Mouse (Mus musculus) stomach, embryonic 14.5 days (tissue): ENCODE results near the gene Rwdd4a. TPM values are rescaled to one million over a fixed set of nuclear protein-coding genes. Genes with fewer than 3 reads are reported as not detected.

Source experiments
- ATAC-seq: fragments of 200-750 bp; cut with Nextera tagmentation; 2 replicates; pipeline ENCODE4 v1.8.0; 2017; ENCODE audit warnings: low read depth, moderate TSS enrichment; ENCODE audit not compliant: insufficient number of reproducible peaks, insufficient read depth, low FRiP score
- H3K27ac ChIP-seq: fragments of 300-500 bp; sonication (generic); 2 replicates; pipeline ENCODE4 v1.5.1; 2014; ENCODE audit warnings: mild to moderate bottlenecking, low read length, moderate library complexity, mixed read lengths
- H3K27me3 ChIP-seq: fragments of 300-500 bp; sonication (generic); 2 replicates; pipeline ENCODE4 v1.6.1; 2014; ENCODE audit warnings: low read length, control low read depth, mixed read lengths; ENCODE audit not compliant: control insufficient read depth, insufficient read depth
- H3K36me3 ChIP-seq: fragments of 300-500 bp; sonication (generic); 2 replicates; pipeline ENCODE4 v1.6.1; 2014; ENCODE audit warnings: mild to moderate bottlenecking, control low read depth, low read length, moderate library complexity, mixed read lengths; ENCODE audit not compliant: control insufficient read depth, insufficient read depth
- H3K4me1 ChIP-seq: fragments of 300-500 bp; sonication (generic); 2 replicates; pipeline ENCODE4 v1.6.1; 2014; ENCODE audit warnings: low read length, control low read depth, mixed read lengths; ENCODE audit not compliant: control insufficient read depth, insufficient read depth
- H3K4me2 ChIP-seq: fragments of 300-500 bp; sonication (generic); replicated peaks from 2 replicates; pipeline ENCODE4 v1.6.1; 2014; ENCODE audit warnings: low read depth, low read length, control low read depth
- H3K4me3 ChIP-seq: fragments of 300-500 bp; sonication (generic); 2 replicates; pipeline ENCODE4 v1.5.1; 2014; ENCODE audit warnings: low read depth, low read length, control low read depth
- H3K9ac ChIP-seq: fragments of 300-500 bp; sonication (generic); replicated peaks from 2 replicates; pipeline ENCODE4 v1.6.1; 2014; ENCODE audit warnings: low read depth, mild to moderate bottlenecking, control low read depth, low read length, moderate library complexity, mixed read lengths
- H3K9me3 ChIP-seq: fragments of 300-500 bp; sonication (generic); 2 replicates; pipeline ENCODE4 v1.6.1; 2016; ENCODE audit warnings: low read depth, low read length, control low read depth; ENCODE audit not compliant: control insufficient read depth
- WGBS: fragments of 180-500 bp; shearing (Covaris S2); extraction: QIAGEN DNeasy Blood & Tissue Kit; methylation state at CpG from one replicate; pipeline ENCODE4 v1.1.7; 2014; 5-methylcytosine and 5-hydroxymethylcytosine counted together
- microRNA-seq: library from miRNA; unstranded; fragments of <30 nt; microRNA quantifications from one replicate; pipeline ENCODE4, GENCODE M21; 2016
- polyA plus RNA-seq: library from polyadenylated mRNA; unstranded; fragments of >200 nt; fragmentation: Nextera tagmentation; extraction: Ambion mirVana; gene quantifications from 2 replicates; pipeline ENCODE4 v1.2.1, GENCODE M21; 2014

Rwdd4a gene
- polyA plus RNA-seq, 1 experiment from 2014 or later: 39.6 TPM

- Histone ChIP-seq H3K4me3 (no peak overlapping the region), H3K36me3 (no peaks in the 10 kb centered on the region), H3K27ac (no peak overlapping the region), H3K9ac (no peak overlapping the region), H3K4me2 (no peak overlapping the region), H3K27me3 (no peaks in the 10 kb centered on the region), H3K4me1 (no peaks in the 10 kb centered on the region), H3K9me3 (no peaks in the 10 kb centered on the region)
- 55% methylated on average over 8 of the region's 8 CpGs for WGBS
- ATAC-seq: no peak
Observed at GRCm38 (mm10) chr8:47600664-47601063, 67.2 kb downstream of the Rwdd4a start.

Small RNA genes within 50 kb of the gene (microRNA-seq; reads per million reads assigned to microRNA genes)
- gene Gm27409: not detected

Other genes starting within 250 kb of the Rwdd4a start
- gene Stox2, start 87.3 kb upstream of the Rwdd4a start, polyA plus RNA-seq: 19.2 and 20.5 TPM in 2 replicates
- gene Trappc11, start 194 bp upstream of the Rwdd4a start, polyA plus RNA-seq: 31.5 and 32.2 TPM in 2 replicates
- 14.7 and 17.2 TPM in 2 replicates for gene Ing2, start 141.9 kb downstream of the Rwdd4a start, polyA plus RNA-seq
- 23.7 and 24.2 TPM in 2 replicates for gene Cdkn2aip, start 180.3 kb downstream of the Rwdd4a start, polyA plus RNA-seq